Mouse (Mus musculus) kidney, postnatal 36 days (tissue): ENCODE results near the gene Irgm1.
"Not testable (repeated sequence)": the region's sequence is repeated elsewhere in the genome, so short reads cannot be mapped to it uniquely, and the experiment has no call there.

Experiments used
- DNase-seq, 2 experiments: peaks; one replicate each; pipeline ENCODE4 v3.0.0; 2021 to 2022; ENCODE audit warnings: mixed read lengths in 2 of 2

Irgm1 gene

GRCm38 (mm10) chr11:48871201-48871772 is at the start of gene Irgm1:
Gene Irgm1, minus strand, starts transcription at chr11:48871683.
- peak; percentile 87 to 92 for DNase-seq

- DNase-seq: no peak
Observed at GRCm38 (mm10) chr11:48918380-48918779, 46.9 kb upstream of the Irgm1 start.

- DNase-seq: no peak
Observed at GRCm38 (mm10) chr11:48913611-48914010, 42.1 kb upstream of the Irgm1 start.

DNA sequence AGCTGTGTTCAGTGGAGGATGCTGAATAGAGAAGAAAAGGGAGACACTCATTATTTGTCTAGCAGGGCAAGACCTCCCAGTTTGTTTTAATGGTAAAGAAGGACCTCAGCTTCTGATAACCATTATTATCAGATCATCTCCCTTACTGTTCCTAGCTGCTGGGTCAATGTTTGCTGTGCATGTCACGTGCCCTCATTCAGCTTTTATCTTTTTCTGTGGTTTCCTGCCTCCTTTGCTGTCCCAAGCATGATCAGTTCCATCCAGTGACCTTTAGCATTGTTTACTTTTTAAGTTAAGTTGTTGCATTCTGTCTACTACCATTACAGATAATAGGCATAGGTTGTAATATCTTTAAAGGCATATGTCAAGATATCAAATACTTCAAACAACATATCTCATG is 37.0 kb upstream of the Irgm1 start:
- DNase-seq: no peak

- DNase-seq: peak in 1 of 2 experiments; percentile 14
Observed at GRCm38 (mm10) chr11:48902021-48902420, 30.5 kb upstream of the Irgm1 start, which contains the start of gene Gm5431. Gene Gm5431, minus strand, starts transcription at chr11:48902214.

DNA sequence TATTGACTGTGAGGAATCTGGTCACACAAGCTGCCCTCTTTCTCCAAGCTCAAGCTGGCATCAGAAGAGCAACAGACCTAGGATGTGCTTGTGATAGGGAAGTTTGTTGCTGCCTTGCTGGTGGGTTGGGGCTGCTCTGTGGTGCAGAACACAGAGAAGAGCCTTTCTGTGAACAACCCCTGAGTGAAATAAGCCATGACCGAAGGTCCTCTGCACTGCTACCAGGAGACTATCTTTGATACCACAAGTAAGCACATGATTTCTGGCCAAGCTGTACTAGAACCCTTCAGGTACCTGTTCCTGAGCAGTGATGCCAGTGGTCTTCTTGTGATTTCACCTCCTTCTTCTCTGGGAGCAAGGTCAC is 30.1 kb upstream of the Irgm1 start:
- not testable (repeated sequence) for DNase-seq

DNA sequence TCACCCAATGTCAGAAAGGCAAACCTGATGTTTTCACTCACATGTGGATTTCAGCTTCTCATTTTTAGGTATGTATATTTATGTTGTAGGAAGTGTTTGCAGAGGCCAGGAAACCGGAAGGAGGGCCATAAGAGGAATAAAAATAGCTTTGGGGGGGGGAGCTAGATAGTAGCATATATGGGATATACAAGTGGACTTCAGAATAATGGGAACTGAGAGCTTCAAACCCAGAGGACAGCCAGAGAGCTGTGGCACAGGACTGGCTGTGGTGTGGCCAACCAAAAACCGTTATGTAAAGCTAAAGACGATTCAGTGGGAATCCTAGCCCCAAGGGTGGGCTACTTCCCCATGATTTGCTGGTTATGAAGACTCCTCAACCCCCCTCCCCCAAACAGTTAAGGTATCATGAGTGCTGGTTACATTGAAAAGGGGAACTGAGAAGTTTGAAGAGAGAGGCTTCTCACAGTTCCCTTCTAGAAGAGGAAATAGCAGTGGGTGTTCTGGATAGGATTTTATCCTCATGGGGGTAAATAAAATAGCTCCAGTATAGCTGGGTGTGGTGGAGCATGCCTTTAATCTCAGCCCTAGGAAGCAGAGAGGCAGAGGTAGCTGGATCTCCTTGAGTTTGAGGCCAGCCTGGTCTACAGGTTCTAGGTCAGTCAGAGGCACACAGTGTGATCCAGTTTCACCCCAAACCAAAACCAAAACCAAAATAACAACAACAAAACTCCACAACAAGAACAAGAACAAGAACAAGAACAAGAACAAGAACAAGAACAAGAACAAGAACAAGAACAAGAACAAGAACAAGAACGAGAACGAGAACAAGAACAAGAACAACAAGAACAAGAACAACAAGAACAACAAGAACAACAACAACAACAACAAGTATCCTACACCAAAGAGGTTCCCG is 29.4 kb upstream of the Irgm1 start:
- not testable (repeated sequence) for DNase-seq

DNA sequence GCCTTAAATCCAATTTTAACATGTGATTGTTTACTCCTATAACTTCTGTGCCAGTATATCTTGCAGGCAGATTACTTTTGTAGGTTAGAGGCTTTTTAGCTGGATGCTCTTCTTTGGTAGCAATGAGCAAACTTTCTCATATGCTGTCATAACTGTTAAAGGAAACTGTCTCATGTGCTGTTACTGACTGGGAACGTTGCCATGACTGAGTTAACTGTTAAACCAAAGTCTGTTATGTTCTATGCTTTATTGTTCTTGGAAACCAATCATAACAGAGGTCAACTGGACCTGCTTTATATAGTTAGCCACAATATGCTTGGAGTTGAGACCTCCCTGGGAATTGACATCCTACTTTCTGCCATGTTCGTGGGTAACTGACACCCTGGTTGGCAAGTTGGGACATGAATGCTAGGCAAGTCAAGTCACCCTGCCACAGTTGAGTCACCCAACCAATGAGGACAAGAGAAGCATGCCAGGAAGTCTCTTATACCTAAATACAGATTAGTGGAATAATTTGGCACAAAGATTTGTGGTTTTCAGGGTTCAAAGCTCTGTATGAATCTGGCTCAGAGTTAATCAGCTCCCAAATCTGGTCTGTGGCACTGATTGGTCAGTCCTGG is 27.4 kb upstream of the Irgm1 start:
- DNase-seq: peak; percentile 50 to 56

- DNase-seq: no peak
Observed at GRCm38 (mm10) chr11:48876680-48877079, 5.2 kb upstream of the Irgm1 start.

GRCm38 (mm10) chr11:48875343-48875837 is 3.9 kb upstream of the Irgm1 start:
- DNase-seq: not testable (repeated sequence)

GRCm38 (mm10) chr11:48874465-48874864 is 3.0 kb upstream of the Irgm1 start:
- peak; percentile 54 to 77 for DNase-seq

- DNase-seq: peak in 1 of 2 experiments; percentile 20
Observed at GRCm38 (mm10) chr11:48873591-48874290, 2.3 kb upstream of the Irgm1 start.

GRCm38 (mm10) chr11:48872695-48873300 is 1.3 kb upstream of the Irgm1 start:
- DNase-seq: peak in 1 of 2 experiments; percentile 17

- DNase-seq: peak in 1 of 2 experiments; percentile 54
Observed at GRCm38 (mm10) chr11:48871817-48872541, 496 bp upstream of the Irgm1 start.

DNA sequence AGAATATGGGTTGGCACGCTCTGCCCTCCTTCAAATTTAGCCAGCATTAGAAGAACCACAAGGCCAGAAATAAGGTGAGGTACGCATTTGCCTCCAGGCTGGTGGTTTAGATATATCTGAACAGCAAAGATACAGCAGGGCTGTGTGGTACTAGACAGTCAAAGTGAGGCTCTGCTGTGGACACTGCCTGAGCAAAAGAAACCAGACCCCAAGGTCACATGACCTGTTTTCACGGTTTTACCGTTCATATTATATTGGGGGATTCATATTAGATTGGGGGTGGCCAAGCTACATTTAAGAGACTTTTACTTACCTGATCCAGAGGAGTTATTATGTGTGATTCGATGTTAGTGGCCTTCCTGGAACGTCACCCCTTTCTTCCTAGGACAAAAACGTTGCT is 702 bp downstream of the Irgm1 start:
- DNase-seq: no peak

GRCm38 (mm10) chr11:48869380-48870110 is 1.9 kb downstream of the Irgm1 start:
- peak; percentile 57 to 58 for DNase-seq

- no peak for DNase-seq
Observed at GRCm38 (mm10) chr11:48866481-48866880, 5.0 kb downstream of the Irgm1 start.

DNA sequence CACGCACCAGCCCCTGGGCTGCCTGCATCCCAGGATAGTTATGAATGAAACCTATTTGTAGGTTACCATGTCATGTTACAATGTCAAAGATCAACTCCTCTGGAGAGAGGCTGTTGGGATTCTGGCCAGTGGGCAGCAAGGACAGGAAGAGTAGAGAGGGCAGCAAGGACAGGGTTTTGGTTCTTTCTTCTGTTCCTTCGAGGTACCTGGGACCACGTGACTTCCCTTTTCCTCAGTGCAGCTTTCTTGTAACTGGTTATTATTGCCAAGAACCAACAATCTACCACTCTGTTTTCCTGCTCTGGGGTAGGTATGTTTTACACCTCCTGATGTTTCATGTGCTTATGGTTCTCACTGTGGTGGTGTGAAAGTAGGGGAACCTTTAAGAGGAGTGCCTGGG is 7.7 kb downstream of the Irgm1 start:
- no peak for DNase-seq

- no peak for DNase-seq
Observed at GRCm38 (mm10) chr11:48862784-48863319, 8.6 kb downstream of the Irgm1 start.

GRCm38 (mm10) chr11:48859014-48859413 is 12.5 kb downstream of the Irgm1 start:
- DNase-seq: peak; percentile 73 to 80
